Mouse (Mus musculus) spleen, adult 2 months (tissue): ENCODE data around the gene BC049352. TPM values are rescaled to one million over a fixed set of nuclear protein-coding genes. Genes with fewer than 3 reads are reported as not detected.

Experiments
- DNase-seq, 2 experiments: peaks; one replicate each; pipeline versions ENCODE4 v3.0.0 to v3.0.0-alpha.2; 2012 to 2021; ENCODE audit warnings: low spot score in 2 of 2, low read depth in 1 of 2
- H3K27ac ChIP-seq: fragments of 200-500 bp; 2 replicates; pipeline ENCODE4 v1.5.1; 2012; ENCODE audit warnings: low read length, inconsistent platforms; ENCODE audit not compliant: insufficient read depth
- H3K27me3 ChIP-seq: fragments of 200-500 bp; 2 replicates; pipeline ENCODE4 v1.6.1; 2012; ENCODE audit warnings: mild to moderate bottlenecking, moderate library complexity, low read length, inconsistent platforms; ENCODE audit not compliant: control insufficient read depth, insufficient read depth
- H3K36me3 ChIP-seq: fragments of 200-500 bp; 2 replicates; pipeline ENCODE4 v1.6.1; 2012; ENCODE audit warnings: mild to moderate bottlenecking, low read length, inconsistent platforms; ENCODE audit not compliant: control insufficient read depth, insufficient read depth
- H3K4me1 ChIP-seq: fragments of 200-500 bp; 2 replicates; pipeline ENCODE4 v1.6.1; 2011; ENCODE audit warnings: inconsistent platforms; ENCODE audit not compliant: control insufficient read depth, insufficient read depth, insufficient read length
- H3K4me3 ChIP-seq: fragments of 200-500 bp; 2 replicates; pipeline ENCODE4 v1.5.1; 2011; ENCODE audit warnings: mild to moderate bottlenecking, inconsistent platforms; ENCODE audit not compliant: insufficient read depth, insufficient read length; ENCODE audit errors: extremely low read depth
- CTCF ChIP-seq: fragments of 200-500 bp; IDR thresholded peaks from 2 replicates; pipeline ENCODE4 v1.5.1; 2011; ENCODE audit warnings: mild to moderate bottlenecking, inconsistent platforms; ENCODE audit not compliant: insufficient read depth, insufficient read length, insufficient replicate concordance; ENCODE audit errors: extremely low read depth
- POLR2A ChIP-seq: fragments of 200-500 bp; IDR thresholded peaks from 2 replicates; pipeline ENCODE4 v1.6.1; 2011; ENCODE audit warnings: low read depth, low read length, inconsistent platforms
- WGBS: fragments of 180-500 bp; shearing (Covaris S2); methylation state at CpG from one replicate; pipeline ENCODE4 v1.1.7; 2018; 5-methylcytosine and 5-hydroxymethylcytosine counted together
- polyA plus RNA-seq: library from polyadenylated mRNA; depleted of rRNA; stranded (reverse); fragments of >200 nt; gene quantifications from 2 replicates; pipeline ENCODE4 v1.2.3, GENCODE M21; 2012

Gene BC049352
- polyA plus RNA-seq, 1 experiment, result 0.37 TPM

DNA sequence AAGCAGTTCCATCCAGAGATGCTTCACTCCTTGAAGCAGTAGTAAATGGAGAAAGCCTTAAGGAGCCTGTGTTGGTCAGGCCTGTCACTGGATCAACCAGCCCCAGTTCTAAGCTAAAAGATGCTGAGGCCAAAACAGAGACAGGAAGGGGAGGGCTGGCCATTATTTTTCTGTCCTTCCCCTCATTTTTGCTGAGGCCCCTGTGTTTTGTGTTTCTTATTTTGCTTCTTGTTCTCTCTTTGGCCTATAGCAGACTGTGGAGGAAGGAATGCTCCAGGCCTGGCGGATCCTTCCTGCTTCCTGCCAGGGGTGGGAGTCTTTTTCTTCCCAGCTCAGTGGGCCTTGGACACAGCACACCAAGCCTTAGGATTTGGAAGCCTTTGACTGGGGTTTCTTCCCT lies 63.6 kb downstream of the BC049352 start:
- Histone ChIP-seq H3K36me3 (no peaks in the 10 kb centered on the region), H3K27me3 (no peaks in the 10 kb centered on the region), H3K27ac (peak overlapping the region; percentile 96), H3K4me1 (peaks cover 87% of the 10 kb centered on the region), H3K4me3 (no peak overlapping the region)
- no peak for TF ChIP-seq POLR2A
- no peak for TF ChIP-seq CTCF
- 73% methylated on average over 1 of the region's 1 CpGs for WGBS
- DNase-seq, result no peak

DNA sequence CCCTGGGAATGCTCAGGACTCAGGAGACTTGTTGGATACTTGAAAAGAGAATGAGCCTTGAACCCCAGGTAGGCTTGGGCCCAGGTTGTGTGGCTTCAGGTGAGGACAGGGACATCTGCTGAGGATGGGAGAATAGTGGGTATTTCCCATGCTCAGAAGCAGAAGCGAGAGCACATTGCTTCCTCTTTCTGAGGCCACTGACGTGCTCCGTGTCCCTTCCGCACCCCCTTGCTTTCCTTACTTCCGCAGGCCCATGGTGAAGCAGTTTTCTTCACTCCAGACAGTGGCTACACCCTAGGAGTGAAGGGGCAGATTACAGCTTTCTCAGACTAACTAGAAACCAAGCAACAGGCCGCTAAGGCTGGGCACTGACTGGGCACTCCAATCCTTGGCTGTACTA lies 64.3 kb downstream of the BC049352 start:
- Histone ChIP-seq H3K4me1 (peaks cover 87% of the 10 kb centered on the region), H3K27ac (peak overlapping the region; percentile 96), H3K27me3 (no peaks in the 10 kb centered on the region), H3K36me3 (no peaks in the 10 kb centered on the region), H3K4me3 (no peak overlapping the region)
- TF ChIP-seq POLR2A, result peak; percentile 14; the same call in 1 of the 2 replicates
- TF ChIP-seq CTCF, result no peak
- DNase-seq, result peak; percentile 78 to 84
- 31% methylated on average over 6 of the region's 6 CpGs for WGBS

- 5% methylated on average over 2 of the region's 2 CpGs for WGBS
- DNase-seq, result peak in 1 of 2 experiments; percentile 45
- no peaks in the 10 kb centered on the region for H3K27me3 ChIP-seq
- H3K36me3 ChIP-seq, result no peaks in the 10 kb centered on the region
- no peak overlapping the region for H3K4me3 ChIP-seq
- TF ChIP-seq POLR2A, result 0 out of 2 replicates have a peak, but pooled peaks have one; percentile 3
- TF ChIP-seq CTCF, result no peak
- H3K27ac ChIP-seq, result peak overlapping the region; percentile 96
- H3K4me1 ChIP-seq, result peaks cover 85% of the 10 kb centered on the region
These were observed 65.7 kb downstream of the BC049352 start for GRCm38 (mm10) chr9:45247536-45247935.

- H3K4me1 ChIP-seq, result peaks cover 63% of the 10 kb centered on the region
- WGBS, result 51% methylated on average over 7 of the region's 7 CpGs
- H3K27me3 ChIP-seq, result no peaks in the 10 kb centered on the region
- no peak for DNase-seq
- H3K36me3 ChIP-seq, result peaks cover 18% of the 10 kb centered on the region
- peak overlapping the region; percentile 52 for H3K27ac ChIP-seq
- TF ChIP-seq CTCF, result no peak
- no peak for TF ChIP-seq POLR2A
- H3K4me3 ChIP-seq, result no peak overlapping the region
These were observed 68.5 kb downstream of the BC049352 start for GRCm38 (mm10) chr9:45250306-45250705.

DNA sequence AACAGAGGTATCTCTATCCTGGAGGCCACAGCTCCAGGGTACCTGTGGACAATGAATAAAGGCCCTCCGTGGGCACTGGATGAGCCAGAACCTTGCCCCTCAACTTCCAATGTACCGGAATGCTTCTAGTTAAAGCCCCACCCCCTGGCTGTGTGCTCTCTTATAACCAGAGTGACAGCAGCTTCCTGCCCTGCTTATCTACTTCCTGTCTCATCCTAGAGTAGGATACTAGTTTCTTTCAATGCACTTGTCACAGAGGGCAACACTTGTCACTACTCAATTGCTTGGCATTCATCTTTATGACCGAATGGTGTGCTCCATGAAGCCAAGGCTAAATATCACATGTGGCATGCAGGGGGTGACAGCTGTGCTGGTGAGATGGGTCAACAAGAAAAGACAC lies 69.5 kb downstream of the BC049352 start:
- no peaks in the 10 kb centered on the region for H3K27me3 ChIP-seq
- peak overlapping the region; percentile 52 for H3K27ac ChIP-seq
- H3K36me3 ChIP-seq, result peaks cover 27% of the 10 kb centered on the region
- no peak for DNase-seq
- peaks cover 56% of the 10 kb centered on the region for H3K4me1 ChIP-seq
- no peak for TF ChIP-seq POLR2A
- no peak for TF ChIP-seq CTCF
- H3K4me3 ChIP-seq, result no peak overlapping the region
- WGBS, result 37% methylated on average over 3 of the region's 3 CpGs

DNA sequence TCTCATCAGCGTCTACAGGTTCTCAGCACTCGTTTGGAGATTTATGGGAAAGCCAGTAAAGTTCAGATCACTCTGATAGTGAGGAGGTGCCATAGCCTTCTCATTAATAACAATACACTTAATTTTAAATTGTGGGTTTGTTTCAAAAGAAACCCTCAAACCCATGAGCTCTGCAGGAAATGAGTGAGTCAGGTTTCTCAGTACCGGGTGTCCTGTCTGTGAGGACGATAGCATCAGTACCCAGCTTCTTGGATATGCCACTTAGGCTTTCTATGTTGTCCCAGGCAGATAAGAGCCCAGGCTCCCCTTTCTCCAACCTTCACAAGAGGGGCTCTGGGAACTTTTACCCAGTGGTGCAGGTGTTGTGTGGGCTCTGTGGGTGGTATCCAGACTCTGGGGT lies 70.2 kb downstream of the BC049352 start:
- TF ChIP-seq CTCF (no peak), POLR2A (no peak)
- peaks cover 49% of the 10 kb centered on the region for H3K4me1 ChIP-seq
- peaks cover 32% of the 10 kb centered on the region for H3K36me3 ChIP-seq
- H3K4me3 ChIP-seq, result no peak overlapping the region
- DNase-seq, result no peak
- peak overlapping the region; percentile 52 for H3K27ac ChIP-seq
- WGBS, result 37% methylated on average over 4 of the region's 4 CpGs
- no peaks in the 10 kb centered on the region for H3K27me3 ChIP-seq

GRCm38 (mm10) chr9:45252395-45252794 lies 70.6 kb downstream of the BC049352 start:
- Histone ChIP-seq H3K4me3 (no peak overlapping the region), H3K36me3 (peaks cover 35% of the 10 kb centered on the region), H3K4me1 (peaks cover 45% of the 10 kb centered on the region), H3K27me3 (no peaks in the 10 kb centered on the region), H3K27ac (peak overlapping the region; percentile 52)
- DNase-seq, result no peak
- TF ChIP-seq CTCF, result no peak
- TF ChIP-seq POLR2A, result no peak
- WGBS, result 58% methylated on average over 6 of the region's 6 CpGs
